Comparison of ENCODE assay signal across 8 mouse cellular contexts in the genomic region with DNA sequence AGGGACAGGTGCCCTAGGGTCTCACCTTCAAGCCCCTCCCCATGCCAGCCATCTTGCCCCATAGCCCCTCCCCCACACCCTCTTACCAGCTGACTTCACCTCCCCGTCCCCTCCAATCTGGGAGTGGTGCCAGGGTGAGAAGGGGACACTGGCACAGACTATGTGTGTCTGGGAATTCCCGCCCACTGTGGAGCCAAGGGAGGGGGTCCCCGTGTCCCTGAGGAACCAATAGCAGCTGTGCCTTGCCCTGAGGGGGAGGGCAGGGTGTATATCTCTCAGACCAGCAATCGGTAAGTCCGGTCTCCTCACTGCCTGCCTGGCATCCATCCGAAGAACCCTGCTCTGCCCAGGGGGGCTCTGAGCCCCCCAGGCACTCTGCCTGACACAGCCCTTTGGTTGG. TPM values are rescaled to one million over a fixed set of nuclear protein-coding genes. Genes with fewer than 3 reads are reported as not detected.
DNase-seq lines count a peak whose midpoint lies in the region; ATAC-seq lines count a peak whose summit lies in the region.

No protein-coding gene starts in this region.

- peak; percentile 91 for DNase-seq in layer of hippocampus, adult 11-12 months (ENCODE audit: low spot score)
- no peak for DNase-seq in layer of hippocampus, adult 9-10 months (ENCODE audit: low spot score)
- peak; percentile 86 for DNase-seq in cerebellum, adult 9-11 months
- peak; percentile 63 to 68 for DNase-seq in left cerebral cortex, adult 18-20 months (ENCODE audit: low spot score in 2 of 2)
- DNase-seq in yolk sac, embryonic 10.5 days (ENCODE audit: low spot score) = no peak
- no peak for DNase-seq in urinary bladder, adult 18-20 months (ENCODE audit: low spot score in 2 of 2)
- no peak for DNase-seq in urinary bladder, adult 2 months (ENCODE audit: low spot score)

- no peak overlapping the region for H3K27ac ChIP-seq in heart, embryonic 12.5 days (ENCODE audit: poor library complexity, severe bottlenecking)

- no peak overlapping the region for H3K4me2 ChIP-seq in heart, embryonic 12.5 days

- 69% methylated on average over 6 of the region's 6 CpGs for WGBS in heart, embryonic 12.5 days

- peaks cover 49% of the 10 kb centered on the region for H3K4me1 ChIP-seq in heart, embryonic 12.5 days (replicated peaks)

- no peak overlapping the region for H3K4me3 ChIP-seq in heart, embryonic 12.5 days

- ATAC-seq in heart, embryonic 12.5 days (ENCODE audit: insufficient number of reproducible peaks, low FRiP score) = 0 out of 2 replicates have a peak, but pooled peaks have one; percentile 6

- H3K9ac ChIP-seq in heart, embryonic 12.5 days = 0 out of 2 replicates have a peak overlapping the region, but pooled peaks have one; percentile 41

- no peaks in the 10 kb centered on the region for H3K9me3 ChIP-seq in heart, embryonic 12.5 days (replicated peaks)

- H3K27me3 ChIP-seq in heart, embryonic 12.5 days (replicated peaks) = no peaks in the 10 kb centered on the region

- H3K36me3 ChIP-seq in heart, embryonic 12.5 days = peaks cover 73% of the 10 kb centered on the region

RNA-seq across cellular contexts. Expression of a gene that starts 12.4 kb away (rescaled TPM):
- polyA plus RNA-seq in heart, embryonic 12.5 days (2016; fragmentation: Nextera tagmentation; extraction: Ambion mirVana) = 144 and 154 TPM in 2 replicates
- 100 to 1,000 TPM; 139 to 145 TPM for total RNA-seq in left cerebral cortex, adult 18-20 months (2021)
- 68.8 and 109 TPM in 2 replicates for polyA plus RNA-seq in urinary bladder, adult 2 months (2012; rRNA removed)

RNA-seq across cellular contexts. Expression of a gene that starts 16.5 kb away (rescaled TPM):
- polyA plus RNA-seq in heart, embryonic 12.5 days (2016; fragmentation: Nextera tagmentation; extraction: Ambion mirVana) = 1.2 and 1.7 TPM in 2 replicates
- 10 to 100 TPM; 80.1 to 82.0 TPM for total RNA-seq in left cerebral cortex, adult 18-20 months (2021)
- 6.7 and 7.6 TPM in 2 replicates for polyA plus RNA-seq in urinary bladder, adult 2 months (2012; rRNA removed)

RNA-seq across cellular contexts. Expression of a gene that starts 20.8 kb away (rescaled TPM):
- polyA plus RNA-seq in heart, embryonic 12.5 days (2016; fragmentation: Nextera tagmentation; extraction: Ambion mirVana) = 28.0 and 31.8 TPM in 2 replicates
- total RNA-seq in left cerebral cortex, adult 18-20 months (2021) = 10 to 100 TPM; 23.7 to 25.7 TPM
- polyA plus RNA-seq in urinary bladder, adult 2 months (2012; rRNA removed) = 20.1 and 26.6 TPM in 2 replicates

RNA-seq across cellular contexts. Expression of a gene that starts 29.6 kb away (rescaled TPM):
- 8.8 and 11.0 TPM in 2 replicates for polyA plus RNA-seq in heart, embryonic 12.5 days (2016; fragmentation: Nextera tagmentation; extraction: Ambion mirVana)
- 10 to 100 TPM; 39.1 to 50.2 TPM for total RNA-seq in left cerebral cortex, adult 18-20 months (2021)
- polyA plus RNA-seq in urinary bladder, adult 2 months (2012; rRNA removed) = 33.9 and 39.3 TPM in 2 replicates

RNA-seq across cellular contexts. Expression of a gene that starts 29.7 kb away (rescaled TPM):
- polyA plus RNA-seq in heart, embryonic 12.5 days (2016; fragmentation: Nextera tagmentation; extraction: Ambion mirVana) = 10.9 and 11.4 TPM in 2 replicates
- total RNA-seq in left cerebral cortex, adult 18-20 months (2021) = 1 to 10 TPM; 5.9 to 7.6 TPM
- 3.3 and 5.0 TPM in 2 replicates for polyA plus RNA-seq in urinary bladder, adult 2 months (2012; rRNA removed)

Comparison
In these comparisons a context has a peak if more than half of its experiments do, and no peak if none do; other contexts are left out.
1. DNase-seq: peak in layer of hippocampus, adult 11-12 months (single experiment), cerebellum, adult 9-11 months (single experiment) and left cerebral cortex, adult 18-20 months (2 of 2); none in layer of hippocampus, adult 9-10 months (single experiment), yolk sac, embryonic 10.5 days (single experiment), urinary bladder, adult 18-20 months (0 of 2) and urinary bladder, adult 2 months (single experiment).